Mouse (Mus musculus) thymus, adult 2 months (tissue): ENCODE results near the gene Tnfaip2. TPM values are rescaled to one million over a fixed set of nuclear protein-coding genes. Genes with fewer than 3 reads are reported as not detected.

ENCODE experiments used
- DNase-seq: peaks from one replicate; pipeline ENCODE4 v3.0.0; 2021
- H3K27ac ChIP-seq: fragments of 200-500 bp; 2 replicates; pipeline ENCODE4 v1.5.1; 2012; ENCODE audit warnings: low read length, control low read depth; ENCODE audit not compliant: control insufficient read depth, insufficient read depth
- H3K27me3 ChIP-seq: fragments of 200-500 bp; 2 replicates; pipeline ENCODE4 v1.6.1; 2012; ENCODE audit warnings: mild to moderate bottlenecking, low read length, moderate library complexity, mixed read lengths; ENCODE audit not compliant: control insufficient read depth, insufficient read depth
- H3K36me3 ChIP-seq: fragments of 200-500 bp; 2 replicates; pipeline ENCODE4 v1.6.1; 2012; ENCODE audit warnings: mild to moderate bottlenecking, low read length, moderate library complexity; ENCODE audit not compliant: control insufficient read depth, insufficient read depth
- H3K4me1 ChIP-seq: fragments of 200-500 bp; replicated peaks from 2 replicates; pipeline ENCODE4 v1.6.1; 2012; ENCODE audit warnings: low read length; ENCODE audit not compliant: control insufficient read depth, insufficient read depth
- H3K4me3 ChIP-seq: fragments of 200-500 bp; 2 replicates; pipeline ENCODE4 v1.5.1; 2012; ENCODE audit warnings: mild to moderate bottlenecking, low read length, control low read depth, moderate library complexity; ENCODE audit not compliant: control insufficient read depth, insufficient read depth
- CTCF ChIP-seq: fragments of 200-500 bp; IDR thresholded peaks from 2 replicates; pipeline ENCODE4 v1.5.1; 2012; ENCODE audit warnings: mild to moderate bottlenecking, control low read depth, low read length, moderate library complexity, borderline replicate concordance; ENCODE audit not compliant: control insufficient read depth, poor library complexity, insufficient read depth; ENCODE audit errors: extremely low read depth
- POLR2A ChIP-seq: fragments of 200-500 bp; IDR thresholded peaks from 2 replicates; pipeline ENCODE4 v1.6.1; 2012; ENCODE audit warnings: mild to moderate bottlenecking, low read length, control low read depth, moderate library complexity; ENCODE audit not compliant: control insufficient read depth, poor library complexity, insufficient read depth; ENCODE audit errors: extremely low read depth
- WGBS: fragments of 180-500 bp; shearing (Covaris S2); methylation state at CpG from one replicate; pipeline ENCODE4 v1.1.7; 2018; 5-methylcytosine and 5-hydroxymethylcytosine counted together
- polyA plus RNA-seq: library from polyadenylated mRNA; depleted of rRNA; stranded (reverse); fragments of >200 nt; gene quantifications from 2 replicates; pipeline ENCODE4 v1.2.3, GENCODE M21; 2012; rRNA removed

Gene Tnfaip2
- polyA plus RNA-seq, 1 experiment = 27.9 TPM

- no peak for DNase-seq
- WGBS = 48% methylated on average over 12 of the region's 12 CpGs
- H3K4me1 ChIP-seq = 0 out of 2 replicates have a peak, but pooled peaks cover 3% of the 10 kb centered on the region
- H3K36me3 ChIP-seq = no peaks in the 10 kb centered on the region
- H3K27me3 ChIP-seq = no peaks in the 10 kb centered on the region; the same call in 1 of the 2 replicates
- TF ChIP-seq CTCF (no peak), POLR2A (no peak)
- H3K27ac ChIP-seq = no peak overlapping the region
- H3K4me3 ChIP-seq = no peak overlapping the region
Measured at GRCm38 (mm10) chr12:111503063-111503567, 60.8 kb downstream of the Tnfaip2 start.

DNA sequence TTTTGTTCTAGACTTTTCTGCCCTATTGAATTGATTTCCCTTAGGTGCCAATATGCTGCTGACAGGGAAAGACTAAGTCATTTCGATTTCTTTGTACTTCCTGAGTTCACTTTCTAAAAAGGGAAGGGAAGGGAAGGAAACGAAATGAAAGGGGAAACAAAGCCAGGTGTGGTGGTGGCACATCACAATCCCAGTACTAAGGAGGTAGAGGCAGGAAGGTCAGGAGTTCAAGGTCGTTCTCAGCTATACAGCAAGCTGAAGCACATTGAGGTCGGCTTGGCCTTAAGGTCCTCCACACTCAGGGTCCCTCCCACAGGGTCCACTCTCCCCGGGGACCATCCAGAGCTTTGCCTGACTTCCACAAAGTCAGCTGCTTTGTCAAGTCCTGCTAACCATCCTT, 61.3 kb downstream of the Tnfaip2 start:
- Histone ChIP-seq H3K36me3 (no peaks in the 10 kb centered on the region), H3K27me3 (no peaks in the 10 kb centered on the region; the same call in 1 of the 2 replicates), H3K27ac (no peak overlapping the region), H3K4me3 (no peak overlapping the region), H3K4me1 (0 out of 2 replicates have a peak, but pooled peaks cover 3% of the 10 kb centered on the region)
- WGBS = 19% methylated on average over 5 of the region's 5 CpGs
- TF ChIP-seq CTCF (no peak), POLR2A (no peak)
- no peak for DNase-seq

Other genes starting within 250 kb of the Tnfaip2 start
- gene Amn, start 171.4 kb upstream of the Tnfaip2 start, polyA plus RNA-seq = 7.0 and 8.8 TPM in 2 replicates
- gene Cdc42bpb, start 64.8 kb upstream of the Tnfaip2 start, polyA plus RNA-seq = 59.2 and 62.1 TPM in 2 replicates
- gene Lbhd2, start 35.7 kb upstream of the Tnfaip2 start, polyA plus RNA-seq = 1.4 and 1.9 TPM in 2 replicates
- gene Exoc3l4, start 25.5 kb upstream of the Tnfaip2 start, polyA plus RNA-seq = 31.0 and 41.5 TPM in 2 replicates
- gene Gm266, start 43.4 kb downstream of the Tnfaip2 start, polyA plus RNA-seq = 1.4 and 1.8 TPM in 2 replicates
- 88.0 and 124 TPM in 2 replicates for gene Eif5, start 95.5 kb downstream of the Tnfaip2 start, polyA plus RNA-seq
- gene Mark3, start 132.1 kb downstream of the Tnfaip2 start, polyA plus RNA-seq = 45.9 and 47.7 TPM in 2 replicates
- gene Ckb, start 229.9 kb downstream of the Tnfaip2 start, polyA plus RNA-seq = 107 and 119 TPM in 2 replicates
- 40.4 and 47.2 TPM in 2 replicates for gene Trmt61a, start 235.6 kb downstream of the Tnfaip2 start, polyA plus RNA-seq